Mouse (Mus musculus) ES-E14 (cell line): ENCODE measurements around the gene Chaf1a.

ENCODE experiments used
- CHD2 ChIP-seq: IDR thresholded peaks from 2 replicates; pipeline ENCODE4 v1.6.1; 2014; ENCODE audit warnings: mild to moderate bottlenecking, low read depth, low read length, inconsistent platforms
- HCFC1 ChIP-seq: IDR thresholded peaks from 2 replicates; pipeline ENCODE4 v1.6.1; 2012; ENCODE audit warnings: low read length, inconsistent platforms, borderline replicate concordance; ENCODE audit not compliant: insufficient read depth
- MAFK ChIP-seq: IDR thresholded peaks from 2 replicates; pipeline ENCODE4 v1.6.1; 2014; ENCODE audit warnings: mild to moderate bottlenecking, low read depth, low read length, inconsistent platforms; ENCODE audit not compliant: insufficient read depth
- ZC3H11A ChIP-seq: IDR thresholded peaks from 2 replicates; pipeline ENCODE4 v1.6.1; 2012; ENCODE audit warnings: low read depth, mild to moderate bottlenecking, inconsistent platforms, low read length, borderline replicate concordance
- ZNF384 ChIP-seq: IDR thresholded peaks from 2 replicates; pipeline ENCODE4 v1.6.1; 2012; ENCODE audit warnings: low read depth, low read length, inconsistent platforms

DNA sequence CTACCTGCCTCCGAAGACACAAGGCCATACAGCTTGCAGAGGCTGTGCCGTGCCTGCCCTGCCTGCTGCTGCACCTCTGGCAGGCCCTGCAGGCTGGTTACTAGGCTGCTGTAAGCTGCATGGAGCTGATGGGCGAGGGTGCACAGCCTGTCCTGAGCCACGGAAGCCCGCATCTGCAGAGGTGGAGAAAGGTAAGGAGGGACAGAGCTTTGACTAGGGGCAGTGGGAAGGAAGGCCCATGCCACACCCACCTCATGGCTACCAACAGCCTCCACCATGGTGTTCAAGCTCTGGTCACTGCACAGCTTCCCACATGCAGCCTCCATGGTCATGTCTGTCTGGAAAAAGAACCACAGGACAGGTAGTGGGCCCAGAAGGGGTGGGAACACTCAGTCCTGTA lies 61.9 kb downstream of the Chaf1a start:
- TF ChIP-seq CHD2 (no peak), MAFK (no peak), HCFC1 (no peak), ZNF384 (no peak), ZC3H11A (no peak)
